Mouse (Mus musculus): ENCODE measurements at regions not wholly inside any gene's neighbourhood (a gene's known extent, or its start where the extent isn't known, plus 50 kb on each side); places are given as distances from the start of the nearest gene placed in this dataset.
A peak's percentile ranks its signal among the peaks of the same experiment; 100 is the strongest.

DNA sequence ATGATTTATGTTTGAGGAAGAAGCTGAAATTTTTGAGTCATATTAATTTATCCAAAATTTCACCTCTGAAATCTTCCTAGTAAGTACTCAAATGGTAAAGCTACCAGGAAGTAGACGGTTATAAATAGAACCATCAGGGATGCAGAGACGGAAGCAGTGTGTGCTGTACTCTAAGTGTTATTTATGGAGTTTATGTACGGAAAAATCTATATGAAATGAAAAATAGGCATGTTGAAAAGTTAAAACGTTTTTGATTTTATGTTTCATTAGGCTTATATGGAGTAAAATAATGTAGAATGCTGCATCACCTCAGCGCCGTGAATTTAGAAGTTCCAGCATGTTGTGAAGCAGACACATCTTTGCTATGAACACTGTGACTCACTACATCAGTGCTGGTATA lies 149.1 kb upstream of the Cypt12 start:
- H3K9ac ChIP-seq = no peak overlapping the region
- H3K27ac ChIP-seq = peak overlapping the region; percentile 35; the same call in 1 of the 2 replicates
- H3K36me3 ChIP-seq (ENCODE audit: poor library complexity, severe bottlenecking) = peaks cover 24% of the 10 kb centered on the region
- H3K9me3 ChIP-seq (replicated peaks) = no peaks in the 10 kb centered on the region
- H3K4me1 ChIP-seq = peaks cover 25% of the 10 kb centered on the region
- H3K4me2 ChIP-seq = peak overlapping the region; percentile 36
- whole genome bisulfite sequencing = 64% methylated on average over 6 of the region's 6 CpGs
- no peak overlapping the region for H3K4me3 ChIP-seq
- no peaks in the 10 kb centered on the region for H3K27me3 ChIP-seq
- ATAC-seq = no peak

DNA sequence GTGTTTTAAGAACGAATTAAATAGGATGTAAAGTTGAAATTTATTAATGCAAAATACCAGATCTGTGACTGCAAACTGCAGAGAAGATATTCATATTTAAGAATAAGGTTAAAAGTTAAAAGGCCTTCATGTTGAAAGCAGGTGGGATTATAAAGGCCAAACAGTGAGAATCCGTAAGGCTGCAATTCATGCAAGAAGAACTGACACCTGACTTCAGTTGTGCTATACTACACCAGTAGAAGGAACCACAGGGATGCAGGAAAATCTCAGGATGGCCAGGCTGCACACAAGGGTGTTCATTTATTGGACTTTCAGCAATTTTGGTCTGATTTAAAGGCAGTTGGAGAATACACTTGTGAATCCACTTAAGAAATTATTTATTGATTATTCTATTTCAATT lies 147.4 kb upstream of the Cypt12 start:
- H3K9ac ChIP-seq = no peak overlapping the region
- H3K27ac ChIP-seq = peak overlapping the region; percentile 31; the same call in 1 of the 2 replicates
- H3K36me3 ChIP-seq (ENCODE audit: poor library complexity, severe bottlenecking) = peaks cover 10% of the 10 kb centered on the region
- 83% methylated on average over 2 of the region's 2 CpGs for WGBS
- H3K4me1 ChIP-seq = peaks cover 12% of the 10 kb centered on the region
- ATAC-seq = no peak
- H3K4me3 ChIP-seq = no peak overlapping the region
- H3K4me2 ChIP-seq = no peak overlapping the region
- no peaks in the 10 kb centered on the region for H3K9me3 ChIP-seq (replicated peaks)
- H3K27me3 ChIP-seq = no peaks in the 10 kb centered on the region

- H3K27me3 ChIP-seq = no peaks in the 10 kb centered on the region
- H3K9me3 ChIP-seq (replicated peaks) = no peaks in the 10 kb centered on the region
- no peak overlapping the region for H3K4me3 ChIP-seq
- H3K27ac ChIP-seq = peak overlapping the region; percentile 48; the same call in 1 of the 2 replicates
- H3K4me2 ChIP-seq = no peak overlapping the region
- no peak overlapping the region for H3K9ac ChIP-seq
- 79% methylated on average over 5 of the region's 5 CpGs for WGBS
- peaks cover 4% of the 10 kb centered on the region for H3K36me3 ChIP-seq (ENCODE audit: poor library complexity, severe bottlenecking)
- peaks cover 5% of the 10 kb centered on the region for H3K4me1 ChIP-seq
- ATAC-seq = no peak
Observed at GRCm38 (mm10) chr3:17801479-17801878, 146.7 kb upstream of the Cypt12 start.

GRCm38 (mm10) chr3:17805185-17805584 lies 143.0 kb upstream of the Cypt12 start:
- H3K9ac ChIP-seq = no peak overlapping the region
- H3K4me2 ChIP-seq = no peak overlapping the region
- no peaks in the 10 kb centered on the region for H3K9me3 ChIP-seq (replicated peaks)
- ATAC-seq = no peak; the same call in 1 of the 2 replicates
- no peak overlapping the region for H3K4me3 ChIP-seq
- no peaks in the 10 kb centered on the region for H3K27me3 ChIP-seq
- H3K36me3 ChIP-seq (ENCODE audit: poor library complexity, severe bottlenecking) = no peaks in the 10 kb centered on the region
- H3K4me1 ChIP-seq = no peaks in the 10 kb centered on the region
- no peak overlapping the region for H3K27ac ChIP-seq
- 62% methylated on average over 1 of the region's 1 CpGs for WGBS

GRCm38 (mm10) chr3:17811290-17811689 lies 136.9 kb upstream of the Cypt12 start:
- Histone ChIP-seq H3K27me3 (no peaks in the 10 kb centered on the region), H3K9me3 (replicated peaks) (no peaks in the 10 kb centered on the region), H3K9ac (no peak overlapping the region), H3K4me2 (no peak overlapping the region), H3K4me3 (no peak overlapping the region), H3K4me1 (no peaks in the 10 kb centered on the region), H3K27ac (no peak overlapping the region), H3K36me3 (ENCODE audit: poor library complexity, severe bottlenecking) (no peaks in the 10 kb centered on the region)
- 23% methylated on average over 6 of the region's 6 CpGs for whole genome bisulfite sequencing
- peak; percentile 53; the same call in 1 of the 2 replicates for ATAC-seq

- H3K27ac ChIP-seq = no peak overlapping the region
- ATAC-seq = peak; percentile 59
- H3K9ac ChIP-seq = no peak overlapping the region
- H3K4me3 ChIP-seq = no peak overlapping the region
- no peaks in the 10 kb centered on the region for H3K27me3 ChIP-seq
- H3K36me3 ChIP-seq (ENCODE audit: poor library complexity, severe bottlenecking) = no peaks in the 10 kb centered on the region
- 62% methylated on average over 3 of the region's 3 CpGs for WGBS
- H3K9me3 ChIP-seq (replicated peaks) = no peaks in the 10 kb centered on the region
- H3K4me2 ChIP-seq = no peak overlapping the region
- H3K4me1 ChIP-seq = no peaks in the 10 kb centered on the region
Observed at GRCm38 (mm10) chr3:17824201-17824600, 124.0 kb upstream of the Cypt12 start.

DNA sequence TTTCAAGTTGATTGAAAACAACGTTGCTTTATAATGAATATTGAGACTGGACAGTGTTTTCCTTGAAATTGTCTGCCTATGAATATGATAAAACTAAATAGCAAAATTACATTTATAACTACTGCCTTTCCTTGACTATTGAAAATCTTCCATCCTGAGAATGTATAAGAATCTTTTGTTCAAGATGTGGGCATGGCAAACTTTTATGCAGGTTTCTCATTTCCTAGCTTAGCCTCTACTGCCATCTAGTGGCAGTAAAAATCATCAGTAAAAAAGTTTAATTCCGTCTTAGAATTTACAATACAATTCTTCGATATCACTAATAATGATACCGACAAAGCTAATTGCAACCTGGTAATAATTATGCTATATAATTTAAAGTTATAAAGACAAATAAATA lies 123.5 kb upstream of the Cypt12 start:
- Histone ChIP-seq H3K4me3 (no peak overlapping the region), H3K36me3 (ENCODE audit: poor library complexity, severe bottlenecking) (no peaks in the 10 kb centered on the region), H3K4me2 (no peak overlapping the region), H3K9me3 (replicated peaks) (no peaks in the 10 kb centered on the region), H3K4me1 (no peaks in the 10 kb centered on the region), H3K27me3 (no peaks in the 10 kb centered on the region), H3K9ac (no peak overlapping the region), H3K27ac (no peak overlapping the region)
- peak; percentile 51; the same call in 1 of the 2 replicates for ATAC-seq
- WGBS = 46% methylated on average over 4 of the region's 4 CpGs

DNA sequence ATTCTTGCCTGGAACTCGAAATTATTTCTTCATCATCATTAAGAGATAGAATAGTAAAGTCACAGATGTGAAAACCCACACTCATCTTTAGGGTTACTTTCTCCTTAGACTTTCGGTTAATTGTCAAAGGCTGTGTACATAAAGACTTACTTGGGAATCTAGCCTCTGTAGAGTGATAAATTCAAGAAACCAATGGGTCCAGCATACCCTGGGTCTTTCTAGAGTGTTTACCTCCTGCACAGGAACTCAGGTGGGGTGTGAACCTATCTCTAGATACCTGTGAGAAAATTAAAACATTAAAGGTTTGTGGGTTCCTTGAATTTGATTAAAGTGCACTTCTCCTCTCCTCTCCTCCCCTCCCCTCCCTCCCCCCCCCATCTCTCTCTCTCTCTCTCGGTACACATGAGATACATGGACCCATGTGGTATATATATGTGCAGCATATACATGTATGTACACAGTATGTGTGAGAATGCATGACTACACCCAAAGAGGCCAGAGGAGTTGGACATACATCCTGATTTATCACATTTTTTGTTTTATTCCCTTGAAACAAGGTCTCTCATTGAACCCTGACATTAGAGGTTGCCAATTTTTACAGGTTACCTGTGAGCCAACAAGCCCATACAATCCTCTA lies 122.8 kb upstream of the Cypt12 start:
- 0 out of 2 replicates have a peak, but pooled peaks have one; percentile 31 for ATAC-seq
- H3K4me3 ChIP-seq = no peak overlapping the region
- H3K4me2 ChIP-seq = no peak overlapping the region
- H3K9ac ChIP-seq = no peak overlapping the region
- H3K4me1 ChIP-seq = no peaks in the 10 kb centered on the region
- 61% methylated on average over 3 of the region's 3 CpGs for WGBS
- H3K27ac ChIP-seq = no peak overlapping the region
- H3K36me3 ChIP-seq (ENCODE audit: poor library complexity, severe bottlenecking) = no peaks in the 10 kb centered on the region
- no peaks in the 10 kb centered on the region for H3K27me3 ChIP-seq
- H3K9me3 ChIP-seq (replicated peaks) = no peaks in the 10 kb centered on the region

DNA sequence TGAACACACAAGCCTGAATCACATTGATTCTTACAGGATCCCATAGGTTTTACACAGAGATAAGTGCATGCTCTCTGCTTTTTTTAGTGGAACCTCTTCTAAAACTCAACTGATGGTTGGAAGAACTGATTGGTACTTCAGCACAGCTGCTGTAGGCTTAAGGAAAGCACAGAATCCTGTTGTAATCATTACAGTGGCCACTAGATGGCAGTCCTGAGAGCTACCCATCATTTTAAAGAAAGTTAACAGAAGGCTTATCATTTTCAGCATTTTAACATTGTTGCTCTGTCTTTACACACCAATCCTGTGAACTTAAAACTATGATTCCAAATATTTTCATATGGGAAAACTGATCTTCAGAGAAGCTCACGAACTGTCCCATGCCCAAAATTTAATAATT lies 113.5 kb upstream of the Cypt12 start:
- ATAC-seq = peak; percentile 41; the same call in 1 of the 2 replicates
- WGBS = 46% methylated on average over 1 of the region's 1 CpGs
- H3K36me3 ChIP-seq (ENCODE audit: poor library complexity, severe bottlenecking) = no peaks in the 10 kb centered on the region
- no peaks in the 10 kb centered on the region for H3K9me3 ChIP-seq (replicated peaks)
- H3K4me1 ChIP-seq = no peaks in the 10 kb centered on the region
- H3K9ac ChIP-seq = no peak overlapping the region
- no peak overlapping the region for H3K27ac ChIP-seq
- H3K27me3 ChIP-seq = no peaks in the 10 kb centered on the region
- H3K4me2 ChIP-seq = no peak overlapping the region
- no peak overlapping the region for H3K4me3 ChIP-seq

GRCm38 (mm10) chr3:17847609-17848008 lies 100.6 kb upstream of the Cypt12 start:
- Histone ChIP-seq H3K4me2 (no peak overlapping the region), H3K9ac (no peak overlapping the region), H3K27me3 (no peaks in the 10 kb centered on the region), H3K9me3 (replicated peaks) (no peaks in the 10 kb centered on the region), H3K4me3 (no peak overlapping the region), H3K36me3 (ENCODE audit: poor library complexity, severe bottlenecking) (no peaks in the 10 kb centered on the region), H3K27ac (peak overlapping the region; percentile 15; the same call in 1 of the 2 replicates), H3K4me1 (no peaks in the 10 kb centered on the region)
- WGBS = 78% methylated on average over 7 of the region's 7 CpGs
- peak; percentile 86 for ATAC-seq

DNA sequence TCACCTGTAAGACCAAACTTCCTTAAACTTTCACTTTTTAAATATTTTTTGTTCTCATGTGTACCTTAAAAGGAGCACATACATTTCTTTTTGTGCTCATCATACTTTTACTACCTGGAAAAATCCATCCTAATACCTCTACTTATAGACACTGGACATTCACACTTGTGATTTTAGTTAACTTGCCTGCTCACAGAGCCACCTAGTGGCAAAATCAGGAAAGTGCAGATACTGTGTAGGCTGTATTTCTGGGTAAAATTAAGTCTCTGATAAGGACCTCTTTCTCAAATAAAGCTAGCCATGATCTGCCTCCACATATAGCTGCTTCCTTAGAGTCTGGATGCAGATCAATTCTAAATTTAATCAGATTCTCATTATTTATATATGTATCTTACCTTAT lies 100.0 kb upstream of the Cypt12 start:
- no peak overlapping the region for H3K9ac ChIP-seq
- ATAC-seq = peak; percentile 60; the same call in 1 of the 2 replicates
- H3K27ac ChIP-seq = no peak overlapping the region
- no peaks in the 10 kb centered on the region for H3K27me3 ChIP-seq
- no peaks in the 10 kb centered on the region for H3K9me3 ChIP-seq (replicated peaks)
- H3K36me3 ChIP-seq (ENCODE audit: poor library complexity, severe bottlenecking) = no peaks in the 10 kb centered on the region
- H3K4me3 ChIP-seq = no peak overlapping the region
- no peaks in the 10 kb centered on the region for H3K4me1 ChIP-seq
- H3K4me2 ChIP-seq = no peak overlapping the region

DNA sequence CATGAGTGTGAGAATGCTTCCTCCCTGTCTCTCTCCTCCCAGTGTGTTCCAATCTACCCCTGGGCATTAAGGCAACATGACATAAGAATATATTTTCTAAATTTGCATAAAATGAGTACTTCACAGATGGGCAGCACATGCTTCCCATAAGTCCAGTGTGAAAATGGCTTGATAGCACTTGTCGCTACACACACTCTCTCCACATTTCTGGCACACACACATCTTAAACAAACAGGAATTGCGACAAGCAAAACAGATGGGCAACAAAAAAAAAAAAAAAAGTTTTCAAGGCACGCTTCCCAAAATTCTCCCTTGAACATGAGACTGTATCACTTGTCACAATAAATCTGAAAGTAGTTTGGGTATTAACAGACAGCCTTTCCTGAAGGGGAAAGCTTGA lies 85.8 kb upstream of the Cypt12 start:
- Histone ChIP-seq H3K4me3 (no peak overlapping the region), H3K36me3 (ENCODE audit: poor library complexity, severe bottlenecking) (no peaks in the 10 kb centered on the region), H3K4me2 (no peak overlapping the region), H3K27ac (no peak overlapping the region), H3K4me1 (0 out of 2 replicates have a peak, but pooled peaks cover 2% of the 10 kb centered on the region), H3K9ac (no peak overlapping the region), H3K9me3 (replicated peaks) (no peaks in the 10 kb centered on the region), H3K27me3 (no peaks in the 10 kb centered on the region)
- WGBS = 88% methylated on average over 3 of the region's 3 CpGs
- peak; percentile 89 for ATAC-seq

GRCm38 (mm10) chr3:17865112-17865511 lies 83.1 kb upstream of the Cypt12 start:
- ATAC-seq = peak; percentile 67

More at GRCm38 (mm10) chr3:17865112-17865511, 83.1 kb upstream of the Cypt12 start:
- Histone ChIP-seq H3K27me3 (no peaks in the 10 kb centered on the region), H3K36me3 (ENCODE audit: poor library complexity, severe bottlenecking) (no peaks in the 10 kb centered on the region), H3K9me3 (replicated peaks) (no peaks in the 10 kb centered on the region), H3K9ac (no peak overlapping the region), H3K4me1 (0 out of 2 replicates have a peak, but pooled peaks cover 2% of the 10 kb centered on the region), H3K27ac (no peak overlapping the region), H3K4me3 (no peak overlapping the region), H3K4me2 (no peak overlapping the region)
- 56% methylated on average over 4 of the region's 4 CpGs for WGBS

Data from forebrain, embryonic 13.5 days (tissue).